Mouse (Mus musculus) heart, adult 11 months (tissue): ENCODE measurements at regions not wholly inside any gene's neighbourhood (a gene's known extent, or its start where the extent isn't known, plus 50 kb on each side); places are given as distances from the start of the nearest gene placed in this dataset.

ENCODE experiments used
- DNase-seq: peaks from one replicate; pipeline ENCODE4 v3.0.0; 2022

DNA sequence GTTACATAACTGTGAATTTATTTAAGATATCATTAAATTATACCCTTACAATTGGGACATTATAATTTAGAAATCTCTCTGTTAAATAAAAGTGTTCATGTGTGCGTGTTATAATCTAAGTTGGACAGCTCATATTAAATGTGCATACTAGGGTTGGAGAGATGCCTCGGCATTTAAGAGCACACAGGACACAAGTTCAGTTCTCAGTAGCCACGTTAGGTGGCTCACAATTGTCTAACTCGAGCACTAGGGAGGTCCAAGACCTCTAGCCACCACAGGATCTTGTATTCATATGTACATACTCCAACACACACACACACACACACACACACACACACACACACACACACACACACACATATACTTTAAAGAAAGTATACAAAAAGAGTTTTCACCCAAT, 56.0 kb downstream of the Foxf2 start:
- DNase-seq, result no peak

DNA sequence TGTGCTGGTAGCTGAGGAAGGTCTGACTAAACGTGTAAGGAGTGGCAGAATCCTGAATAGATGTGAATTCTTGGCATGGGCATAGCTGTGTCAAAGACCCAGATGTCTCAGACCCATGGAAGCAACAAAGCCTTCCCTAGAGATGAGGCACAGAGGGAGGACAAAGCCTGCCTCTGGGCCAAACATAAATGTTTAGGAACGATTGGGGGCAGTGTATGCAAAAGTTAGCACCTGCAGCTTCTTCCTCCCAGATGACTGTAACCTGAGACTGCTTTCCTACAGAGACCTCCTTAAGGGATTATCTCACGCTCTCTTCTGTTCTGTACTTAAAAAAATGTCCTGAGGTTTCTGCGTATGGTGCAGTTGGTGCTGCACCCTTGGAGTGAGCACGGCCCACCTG, 57.7 kb downstream of the Foxf2 start:
- no peak for DNase-seq

DNA sequence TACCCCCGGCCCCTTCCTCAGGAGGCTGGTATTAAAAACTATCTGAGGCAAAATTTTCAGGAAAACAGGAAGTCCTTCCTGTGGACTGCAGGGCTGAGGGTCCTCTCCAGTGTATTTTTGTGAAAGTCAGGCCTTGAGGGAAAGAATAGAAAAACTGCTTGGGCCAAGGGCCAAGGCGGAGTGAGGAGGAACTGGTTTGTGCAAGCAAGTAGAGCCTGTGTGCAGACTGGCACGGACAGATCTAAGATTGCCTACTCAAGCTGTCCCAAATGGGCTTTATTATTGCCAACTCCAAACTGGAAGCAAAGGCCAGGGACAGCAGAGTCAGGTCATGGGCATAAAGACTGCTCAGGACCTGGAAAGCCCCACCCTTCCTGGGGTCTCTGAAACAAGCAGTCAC, 62.9 kb downstream of the Foxf2 start:
- DNase-seq, result no peak

DNA sequence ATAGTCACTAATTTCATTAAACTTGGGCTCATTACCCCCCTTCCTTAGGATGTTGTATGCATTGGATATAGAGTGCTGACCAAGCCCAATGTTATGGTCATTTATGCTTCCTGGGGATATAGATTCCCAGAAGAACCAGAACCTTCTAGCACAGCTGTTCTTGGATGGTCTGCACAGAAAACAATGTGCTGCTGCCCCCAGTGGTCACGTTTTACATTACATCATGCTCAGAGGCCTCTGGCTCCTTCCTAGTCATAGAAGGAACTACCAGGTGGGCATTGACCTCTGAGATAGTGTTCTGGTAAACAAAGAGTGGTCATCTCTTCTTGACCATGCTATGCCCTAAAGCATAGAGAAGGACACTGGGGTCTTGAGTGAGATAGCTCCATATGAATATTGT, 63.7 kb downstream of the Foxf2 start:
- DNase-seq, result no peak

DNA sequence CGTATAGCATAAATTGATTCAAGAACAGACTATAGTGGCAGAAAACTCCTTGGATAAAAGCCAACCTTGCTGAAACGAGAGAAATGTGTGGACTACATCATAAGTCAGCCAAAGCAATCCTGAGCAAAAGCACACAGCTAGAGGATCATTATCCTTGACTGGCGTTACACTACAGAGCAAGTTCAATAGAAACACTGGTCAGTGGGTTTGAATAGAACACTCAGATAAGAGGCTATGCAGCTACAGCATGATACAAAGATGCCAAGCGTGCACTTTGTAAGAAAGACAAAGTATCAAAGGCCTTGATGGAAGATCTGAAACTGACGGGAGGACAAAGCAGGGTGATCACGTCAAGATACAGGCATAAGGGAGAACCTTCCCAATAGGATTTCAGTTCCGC, 70.1 kb downstream of the Foxf2 start:
- DNase-seq, result no peak

DNA sequence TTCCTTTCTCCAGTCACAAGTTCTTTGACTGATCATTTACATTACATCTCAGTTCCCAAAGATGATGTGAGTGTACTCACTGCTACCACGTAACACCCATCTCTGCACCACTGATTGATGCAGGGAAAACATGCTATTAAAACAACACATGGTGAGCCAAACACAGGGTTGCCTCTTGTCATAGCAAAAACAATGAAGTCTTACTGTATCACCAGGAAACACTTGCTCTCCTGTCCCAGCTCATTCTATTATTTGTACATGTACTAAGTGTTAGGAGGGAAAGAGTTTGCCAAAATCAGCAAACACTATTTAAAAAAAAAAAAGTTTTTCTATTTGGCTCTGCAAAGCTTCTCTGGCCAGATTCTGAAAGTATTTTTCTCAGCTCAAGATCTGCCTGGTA, 78.6 kb downstream of the Foxf2 start:
- no peak for DNase-seq

DNA sequence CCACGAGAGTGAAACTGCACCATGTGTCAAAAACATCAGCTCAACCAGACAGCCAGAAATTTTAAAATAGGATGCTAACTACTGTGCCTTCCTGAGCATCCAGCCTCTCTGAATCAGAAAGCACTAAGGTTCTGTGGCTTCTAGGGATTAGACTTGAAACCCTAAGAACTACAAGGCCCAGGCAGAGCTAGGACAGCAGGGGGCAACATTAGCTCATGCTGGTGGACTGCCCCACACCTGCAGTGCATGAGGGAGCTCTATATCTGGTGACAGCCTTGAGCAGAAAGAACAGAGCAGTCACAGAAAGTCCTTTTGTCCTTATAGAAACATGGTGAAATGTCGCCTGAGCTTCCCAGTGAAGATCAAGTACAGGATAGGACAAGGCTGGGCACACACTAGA, 79.8 kb downstream of the Foxf2 start:
- DNase-seq, result no peak

DNA sequence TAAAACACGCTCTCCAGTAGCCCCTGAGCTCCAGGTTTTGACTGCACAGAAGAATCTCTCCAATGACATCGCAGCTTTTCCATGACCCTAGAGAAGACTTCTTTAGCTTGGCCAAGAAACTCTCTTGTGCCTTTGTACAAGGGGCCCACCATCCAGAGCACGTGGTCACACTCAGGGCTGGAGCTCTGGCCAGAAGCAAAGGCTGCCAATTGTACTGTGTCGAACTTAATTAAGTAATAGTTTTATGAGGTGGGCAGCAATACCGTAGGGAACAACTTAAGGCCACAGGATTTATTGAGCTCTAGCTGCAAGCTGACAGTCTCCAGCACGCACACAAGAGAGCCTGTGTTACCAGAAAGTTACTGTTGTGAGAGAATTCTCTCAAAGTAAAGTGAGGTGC, 85.1 kb downstream of the Foxf2 start:
- peak; percentile 54 for DNase-seq

DNA sequence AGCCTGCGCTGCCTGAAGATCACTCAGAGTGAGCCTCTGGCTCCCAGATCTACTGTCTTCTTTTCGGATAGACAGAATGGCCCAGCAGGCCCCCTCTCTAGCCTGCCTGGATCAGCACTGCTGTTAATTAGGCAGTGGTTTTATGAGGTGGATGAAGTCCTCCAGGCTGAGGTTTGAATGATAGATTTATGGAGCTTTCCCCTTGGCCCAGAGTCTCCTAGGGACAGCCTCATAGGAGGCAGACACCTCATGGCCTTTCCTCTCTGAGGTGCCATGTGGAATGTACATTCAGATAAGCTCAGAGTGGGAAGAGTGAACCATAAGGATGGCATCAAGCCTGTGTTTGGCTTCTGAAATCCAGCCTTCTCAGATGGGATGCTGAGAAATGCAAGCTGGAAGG, 90.1 kb downstream of the Foxf2 start:
- DNase-seq, result peak; percentile 62

DNA sequence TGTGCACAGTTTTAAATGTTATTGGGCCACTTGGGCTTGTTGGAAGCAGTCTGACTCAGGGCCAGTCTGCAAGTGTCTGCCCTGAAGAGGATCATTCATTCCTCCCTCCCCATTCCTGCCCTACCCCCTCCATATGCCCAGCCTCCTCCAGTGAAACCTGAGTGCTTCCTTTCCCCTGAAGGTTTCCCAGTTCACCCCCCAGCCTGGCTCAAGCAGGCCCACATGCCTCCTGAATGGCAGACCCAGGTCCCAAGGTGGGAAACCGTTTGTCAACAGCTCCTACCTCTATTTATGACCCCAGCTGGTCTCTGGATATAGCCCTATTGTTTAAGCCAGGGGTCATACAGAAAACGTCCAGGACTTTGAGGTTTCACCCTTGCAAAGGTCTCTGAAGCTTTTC, 89.7 kb upstream of the Foxc1 start:
- peak; percentile 70 for DNase-seq

DNA sequence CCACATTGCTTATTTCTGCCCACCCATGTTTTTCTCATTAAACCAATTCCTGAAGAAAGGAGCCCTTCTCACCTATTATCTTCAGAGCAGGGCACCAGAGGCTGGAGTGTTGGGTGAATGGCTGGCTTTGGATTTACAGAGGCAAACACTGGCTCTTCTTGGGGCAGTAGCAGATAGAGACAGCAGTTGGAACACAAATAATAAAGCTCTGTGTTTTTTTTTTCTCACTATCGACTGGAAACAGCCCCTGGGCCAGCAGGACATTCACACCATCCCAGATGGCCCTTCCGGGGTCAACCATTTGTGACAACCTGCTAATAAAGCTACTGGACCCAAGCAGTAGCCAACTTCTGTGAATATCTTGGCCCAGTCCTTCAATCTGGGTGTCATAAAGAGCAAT, 85.7 kb upstream of the Foxc1 start:
- peak; percentile 74 for DNase-seq

DNA sequence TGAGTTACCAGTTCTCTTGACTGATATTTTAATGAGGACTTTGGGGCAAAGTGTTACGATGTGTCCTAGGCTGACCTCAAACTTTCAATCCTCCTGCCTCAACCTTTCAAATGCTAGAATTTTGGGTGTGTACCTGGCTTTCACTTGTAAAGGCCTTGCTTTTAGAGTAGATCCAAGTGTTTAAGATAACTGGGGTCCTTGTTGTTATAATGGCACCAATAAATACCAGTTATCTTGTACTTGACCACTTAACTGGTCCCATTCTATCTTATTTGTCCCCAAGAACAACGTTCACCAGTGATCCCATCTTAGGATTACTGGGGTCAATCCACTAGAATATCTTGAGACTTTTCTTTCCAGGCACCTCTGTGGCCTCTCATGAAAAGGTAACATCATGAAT, 77.6 kb upstream of the Foxc1 start:
- no peak for DNase-seq

DNA sequence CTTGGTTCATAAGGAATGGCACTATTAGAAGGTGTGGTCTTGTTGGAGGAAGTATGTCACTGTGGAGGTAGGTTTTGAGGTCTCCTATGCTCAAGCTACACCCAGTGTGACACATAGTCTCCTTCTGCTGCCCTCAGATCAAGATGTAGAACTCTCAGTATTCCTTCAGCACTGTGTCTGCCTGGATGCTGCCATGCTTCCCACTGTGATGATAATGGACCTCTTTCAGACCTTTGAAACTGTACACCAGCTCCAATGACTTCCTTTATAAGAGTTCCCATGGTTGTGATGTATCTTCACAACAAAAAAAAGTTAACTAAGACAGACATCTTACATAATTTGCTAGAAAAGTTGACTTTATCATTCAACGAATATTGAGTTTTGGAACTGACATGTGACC, 60.2 kb upstream of the Foxc1 start:
- no peak for DNase-seq
